Comparison of ENCODE assay signal across 8 mouse cellular contexts in the genomic region with DNA sequence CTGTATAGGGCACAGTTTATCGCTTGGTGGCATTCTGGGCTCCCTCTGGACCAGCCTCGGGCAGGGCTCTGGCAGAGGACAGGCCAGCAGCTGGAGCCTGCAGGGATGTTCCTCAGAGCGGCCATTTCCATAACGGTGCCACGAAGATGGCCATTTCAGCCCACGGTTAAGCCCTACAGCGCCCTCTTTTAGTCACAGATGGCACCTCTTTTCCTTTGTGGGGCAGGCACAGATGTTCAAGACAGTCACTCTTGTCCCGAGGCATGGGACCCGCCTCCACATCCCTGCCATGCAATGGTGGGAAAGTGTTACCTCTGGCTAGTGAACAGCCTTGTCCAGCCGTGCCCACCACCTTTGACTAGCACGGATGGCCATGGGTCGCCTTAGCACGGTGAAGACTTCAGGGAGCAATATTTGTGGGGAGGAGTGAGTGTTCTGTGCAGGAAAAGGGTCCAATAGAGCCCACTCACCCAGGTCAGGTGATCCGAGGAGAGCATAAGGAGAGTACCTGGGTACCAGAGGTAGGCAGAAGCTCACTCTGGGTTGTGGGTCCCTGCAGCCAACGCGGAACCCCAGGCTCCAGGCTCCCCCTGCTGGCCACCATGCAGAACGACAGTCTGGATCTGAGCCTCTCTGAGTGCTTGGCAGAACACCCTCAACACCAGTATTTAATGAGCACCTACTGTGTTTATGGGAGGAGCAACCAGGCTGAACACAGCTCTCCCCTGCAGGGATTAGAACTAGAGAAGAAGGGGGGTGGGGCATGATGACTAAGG. TPM values are rescaled to one million over a fixed set of nuclear protein-coding genes. Genes with fewer than 3 reads are reported as not detected.
DNase-seq lines count a peak whose midpoint lies in the region; TF ChIP-seq lines count a peak whose summit lies in the region.

No protein-coding gene starts in this region.

- no peak overlapping the region for H3K4me3 ChIP-seq in heart, embryonic 10.5 days
- H3K4me3 ChIP-seq in forebrain, embryonic 10.5 days, result no peak overlapping the region

- peak; percentile 86 for TF ChIP-seq CTCF in brain, embryonic 14.5 days (IDR thresholded peaks at IDR 0.05; ENCODE audit: borderline replicate concordance, extremely low read depth, insufficient read depth, insufficient read length)

- peak; percentile 62 to 81 for DNase-seq in heart, adult 18-20 months
- DNase-seq in heart, embryonic 10.5 days (ENCODE audit: low spot score), result no peak
- peak; percentile 56 for DNase-seq in brain, embryonic 14.5 days (ENCODE audit: low read depth)
- peak; percentile 61 for DNase-seq in forebrain, embryonic 10.5 days (ENCODE audit: extremely low spot score, low spot score)
- DNase-seq in heart, postnatal 36 days, result peak; percentile 76 to 83
- DNase-seq in layer of hippocampus, postnatal 14 days (ENCODE audit: low spot score in 2 of 2), result peak; percentile 51 to 54
- DNase-seq in lung, postnatal 14 days, result peak; percentile 79
- DNase-seq in right cerebral cortex, postnatal 14 days, result peak; percentile 69

- no peak for TF ChIP-seq POLR2A in brain, embryonic 14.5 days (IDR thresholded peaks at IDR 0.05; ENCODE audit: borderline replicate concordance, extremely low read depth, insufficient read depth, insufficient read length, poor library complexity, severe bottlenecking)

- 54% methylated on average over 17 of the region's 17 CpGs for WGBS in heart, embryonic 10.5 days
- 63% methylated on average over 17 of the region's 17 CpGs for WGBS in forebrain, embryonic 10.5 days

- intact Hi-C loops in heart, postnatal 36 days (cut with DNase I), result loop anchor here (1.0 kb wide), 2 partner anchors 57 to 207 kb away; no protein-coding TSS in a partner anchor

- H3K9me3 ChIP-seq in heart, embryonic 10.5 days, result no peaks in the 10 kb centered on the region
- H3K9me3 ChIP-seq in forebrain, embryonic 10.5 days, result no peaks in the 10 kb centered on the region

- no peaks in the 10 kb centered on the region for H3K27me3 ChIP-seq in heart, embryonic 10.5 days (ENCODE audit: insufficient read depth, poor library complexity, severe bottlenecking)
- no peaks in the 10 kb centered on the region for H3K27me3 ChIP-seq in forebrain, embryonic 10.5 days (ENCODE audit: poor library complexity, severe bottlenecking)

- H3K36me3 ChIP-seq in heart, embryonic 10.5 days, result no peaks in the 10 kb centered on the region
- H3K36me3 ChIP-seq in forebrain, embryonic 10.5 days (replicated peaks), result no peaks in the 10 kb centered on the region

- no peak overlapping the region for H3K27ac ChIP-seq in heart, embryonic 10.5 days
- H3K27ac ChIP-seq in forebrain, embryonic 10.5 days, result no peak overlapping the region

- H3K4me1 ChIP-seq in heart, embryonic 10.5 days, result peaks cover 12% of the 10 kb centered on the region; the same call in 1 of the 2 replicates
- peaks cover 9% of the 10 kb centered on the region for H3K4me1 ChIP-seq in forebrain, embryonic 10.5 days

RNA-seq across cellular contexts. Expression of gene Ptgis, which starts 38.5 kb away (rescaled TPM):
- total RNA-seq in heart, adult 18-20 months (2021), result 10 to 100 TPM; 11.2 to 13.0 TPM
- polyA plus RNA-seq in heart, embryonic 10.5 days (2016; fragmentation: Nextera tagmentation; extraction: Ambion mirVana), result 16.3 and 21.4 TPM in 2 replicates
- 4.5 and 6.1 TPM in 2 replicates for polyA plus RNA-seq in brain, embryonic 14.5 days (2012; rRNA removed)
- 13.5 and 13.7 TPM in 2 replicates for polyA plus RNA-seq in forebrain, embryonic 10.5 days (2016; fragmentation: Nextera tagmentation; extraction: Ambion mirVana)
- 10 to 100 TPM; 19.5 to 22.2 TPM for total RNA-seq in heart, postnatal 36 days (2021)
- 1 to 10 TPM; 1.3 to 2.1 TPM for total RNA-seq in layer of hippocampus, postnatal 14 days (2021)
